In genomic region chr6:128345623-128346022, GRCm38 (mm10) we compare ENCODE assay signal across 29 mouse cellular contexts. TPM values are rescaled to one million over a fixed set of nuclear protein-coding genes. Genes with fewer than 3 reads are reported as not detected.
DNase-seq lines count a peak whose midpoint lies in the region; ATAC-seq lines count a peak whose summit lies in the region.
"Had no signal": no experiment of that assay in that cellular context is flagged by ENCODE, and none has a peak within 500 bp of the region (broad histone marks: within the 10 kb centered on the region; RNA-seq: fewer than 3 reads in every experiment).

No protein-coding gene starts in this region.

- no peak overlapping the region for H3K9ac ChIP-seq in embryonic facial prominence, embryonic 14.5 days (ENCODE audit: low read depth, low read length)
- no peak overlapping the region for H3K9ac ChIP-seq in intestine, embryonic 16.5 days (ENCODE audit: low read depth, low read length)
- no peak overlapping the region for H3K9ac ChIP-seq in kidney, embryonic 16.5 days (replicated peaks; ENCODE audit: low read length)
- H3K9ac ChIP-seq: embryonic facial prominence, embryonic 15.5 days had no signal

- WGBS in embryonic facial prominence, embryonic 14.5 days, result 84% methylated on average over 10 of the region's 10 CpGs
- 93% methylated on average over 10 of the region's 10 CpGs for WGBS in embryonic facial prominence, embryonic 10.5 days
- 87% methylated on average over 10 of the region's 10 CpGs for WGBS in intestine, embryonic 16.5 days
- 85% methylated on average over 10 of the region's 10 CpGs for WGBS in kidney, embryonic 16.5 days

- H3K4me1 ChIP-seq in embryonic facial prominence, embryonic 14.5 days (ENCODE audit: control insufficient read depth, insufficient read depth, low read length), result peaks cover 11% of the 10 kb centered on the region; the same call in 1 of the 2 replicates
- peaks cover 9% of the 10 kb centered on the region for H3K4me1 ChIP-seq in embryonic facial prominence, embryonic 10.5 days
- peaks cover 92% of the 10 kb centered on the region for H3K4me1 ChIP-seq in megakaryocyte, embryonic 14.5 days
- H3K4me1 ChIP-seq in intestine, embryonic 16.5 days (ENCODE audit: control insufficient read depth, insufficient read depth, low read length), result no peaks in the 10 kb centered on the region
- H3K4me1 ChIP-seq in kidney, embryonic 16.5 days (ENCODE audit: insufficient read depth, low read length), result 0 out of 2 replicates have a peak, but pooled peaks cover 5% of the 10 kb centered on the region

- no peaks in the 10 kb centered on the region for H3K27me3 ChIP-seq in embryonic facial prominence, embryonic 14.5 days (replicated peaks; ENCODE audit: control insufficient read depth, insufficient read depth, low read length)
- no peaks in the 10 kb centered on the region for H3K27me3 ChIP-seq in embryonic facial prominence, embryonic 10.5 days (replicated peaks; ENCODE audit: low read depth, poor library complexity, severe bottlenecking)
- H3K27me3 ChIP-seq in megakaryocyte, embryonic 14.5 days (replicated peaks), result no peaks in the 10 kb centered on the region
- H3K27me3 ChIP-seq in intestine, embryonic 16.5 days (replicated peaks; ENCODE audit: control insufficient read depth, insufficient read depth, low read length), result no peaks in the 10 kb centered on the region
- H3K27me3 ChIP-seq in kidney, embryonic 16.5 days (ENCODE audit: insufficient read depth, low read length), result no peaks in the 10 kb centered on the region
- H3K27me3 ChIP-seq: embryonic facial prominence, embryonic 15.5 days had no signal

- no peaks in the 10 kb centered on the region for H3K9me3 ChIP-seq in embryonic facial prominence, embryonic 14.5 days (ENCODE audit: control insufficient read depth, low read length)
- H3K9me3 ChIP-seq in embryonic facial prominence, embryonic 10.5 days, result no peaks in the 10 kb centered on the region
- H3K9me3 ChIP-seq in megakaryocyte, embryonic 14.5 days, result no peaks in the 10 kb centered on the region
- H3K9me3 ChIP-seq in intestine, embryonic 16.5 days (ENCODE audit: control insufficient read depth, low read length), result no peaks in the 10 kb centered on the region
- H3K9me3 ChIP-seq in kidney, embryonic 16.5 days (ENCODE audit: low read length), result no peaks in the 10 kb centered on the region
- H3K9me3 ChIP-seq: embryonic facial prominence, embryonic 15.5 days; forebrain, embryonic 10.5 days had no signal

- no peak for ATAC-seq in embryonic facial prominence, embryonic 14.5 days (ENCODE audit: low read depth)
- no peak for ATAC-seq in intestine, embryonic 16.5 days
- no peak for ATAC-seq in kidney, embryonic 16.5 days (ENCODE audit: low FRiP score, low TSS enrichment)
- ATAC-seq: forebrain, embryonic 16.5 days; hindbrain, postnatal 0 days had no signal

- no peak overlapping the region for H3K4me3 ChIP-seq in embryonic facial prominence, embryonic 14.5 days (ENCODE audit: low read depth, low read length)
- H3K4me3 ChIP-seq in embryonic facial prominence, embryonic 10.5 days, result no peak overlapping the region
- peak overlapping the region; percentile 84 for H3K4me3 ChIP-seq in megakaryocyte, embryonic 14.5 days (replicated peaks)
- H3K4me3 ChIP-seq in intestine, embryonic 16.5 days (ENCODE audit: low read length), result no peak overlapping the region
- H3K4me3 ChIP-seq in kidney, embryonic 16.5 days (ENCODE audit: low read length), result no peak overlapping the region
- H3K4me3 ChIP-seq: embryonic facial prominence, embryonic 15.5 days; forebrain, embryonic 10.5 days had no signal

- H3K4me2 ChIP-seq in embryonic facial prominence, embryonic 14.5 days (ENCODE audit: low read depth, low read length), result no peak overlapping the region
- H3K4me2 ChIP-seq in intestine, embryonic 16.5 days (ENCODE audit: low read depth, low read length), result no peak overlapping the region
- H3K4me2 ChIP-seq in kidney, embryonic 16.5 days (replicated peaks; ENCODE audit: low read depth, low read length), result no peak overlapping the region
- H3K4me2 ChIP-seq: embryonic facial prominence, embryonic 15.5 days; heart, embryonic 11.5 days had no signal

- H3K36me3 ChIP-seq in embryonic facial prominence, embryonic 14.5 days (ENCODE audit: control insufficient read depth, insufficient read depth, low read length), result peaks cover 19% of the 10 kb centered on the region
- H3K36me3 ChIP-seq in embryonic facial prominence, embryonic 10.5 days (replicated peaks), result peaks cover 49% of the 10 kb centered on the region
- peaks cover 7% of the 10 kb centered on the region for H3K36me3 ChIP-seq in megakaryocyte, embryonic 14.5 days (replicated peaks; ENCODE audit: low read length)
- no peaks in the 10 kb centered on the region for H3K36me3 ChIP-seq in intestine, embryonic 16.5 days (ENCODE audit: control insufficient read depth, insufficient read depth, low read length)
- H3K36me3 ChIP-seq in kidney, embryonic 16.5 days (ENCODE audit: insufficient read depth, low read length), result peaks cover 9% of the 10 kb centered on the region

- no peak overlapping the region for H3K27ac ChIP-seq in embryonic facial prominence, embryonic 14.5 days (replicated peaks; ENCODE audit: low read depth, low read length)
- H3K27ac ChIP-seq in embryonic facial prominence, embryonic 10.5 days (replicated peaks), result no peak overlapping the region
- no peak overlapping the region for H3K27ac ChIP-seq in intestine, embryonic 16.5 days (ENCODE audit: low read length)
- H3K27ac ChIP-seq in kidney, embryonic 16.5 days (ENCODE audit: low read length), result no peak overlapping the region
- H3K27ac ChIP-seq: embryonic facial prominence, embryonic 15.5 days; forebrain, embryonic 10.5 days; hindbrain, postnatal 0 days had no signal

- peak; percentile 39 for DNase-seq in embryonic facial prominence, embryonic 14.5 days (ENCODE audit: low spot score)
- DNase-seq in embryonic facial prominence, embryonic 10.5 days (ENCODE audit: low spot score), result no peak
- peak; percentile 55 for DNase-seq in MEL-GATA-1-ER (ENCODE audit: extremely low read depth, low read depth)
- no peak for DNase-seq in cerebellum, postnatal 4 days (ENCODE audit: low spot score in 2 of 2)
- DNase-seq: cerebellum, adult 11-12 months; cerebellum, postnatal 14 days; embryo, embryonic 11 days; gastrocnemius, postnatal 10 days; heart, adult 11 months; kidney, adult 11 months; kidney, postnatal 10 days; lung, adult 18-20 months; lung, postnatal 10 days; midbrain, embryonic 14.5 days had no signal

RNA-seq across cellular contexts. Expression of gene Tulp3, which starts 10.0 kb away (rescaled TPM):
- 20.7 and 21.9 TPM in 2 replicates for polyA plus RNA-seq in embryonic facial prominence, embryonic 14.5 days (2014; fragmentation: Nextera tagmentation; extraction: Ambion mirVana)
- polyA plus RNA-seq in embryonic facial prominence, embryonic 10.5 days (2016; fragmentation: Nextera tagmentation; extraction: Ambion mirVana), result 22.2 and 23.4 TPM in 2 replicates
- 2.8 TPM in 1 of 2 replicates, not detected in the other for polyA plus RNA-seq in megakaryocyte, embryonic 14.5 days (2012; ENCODE audit: insufficient read depth, low replicate concordance)
- polyA plus RNA-seq in intestine, embryonic 16.5 days (2015; fragmentation: Nextera tagmentation; extraction: Ambion mirVana), result 10.1 and 11.3 TPM in 2 replicates
- 24.1 and 28.4 TPM in 2 replicates for polyA plus RNA-seq in kidney, embryonic 16.5 days (2015; fragmentation: Nextera tagmentation; extraction: Ambion mirVana)

RNA-seq across cellular contexts. Expression of gene Rhno1, which starts 17.1 kb away (rescaled TPM):
- polyA plus RNA-seq in embryonic facial prominence, embryonic 14.5 days (2014; fragmentation: Nextera tagmentation; extraction: Ambion mirVana), result 87.0 and 109 TPM in 2 replicates
- 191 and 193 TPM in 2 replicates for polyA plus RNA-seq in embryonic facial prominence, embryonic 10.5 days (2016; fragmentation: Nextera tagmentation; extraction: Ambion mirVana)
- 24.9 and 30.5 TPM in 2 replicates for polyA plus RNA-seq in megakaryocyte, embryonic 14.5 days (2012; ENCODE audit: insufficient read depth, low replicate concordance)
- 85.9 and 95.7 TPM in 2 replicates for polyA plus RNA-seq in intestine, embryonic 16.5 days (2015; fragmentation: Nextera tagmentation; extraction: Ambion mirVana)
- polyA plus RNA-seq in kidney, embryonic 16.5 days (2015; fragmentation: Nextera tagmentation; extraction: Ambion mirVana), result 121 and 131 TPM in 2 replicates

RNA-seq across cellular contexts. Expression of gene Foxm1, which starts 17.1 kb away (rescaled TPM):
- polyA plus RNA-seq in embryonic facial prominence, embryonic 14.5 days (2014; fragmentation: Nextera tagmentation; extraction: Ambion mirVana), result 26.3 and 29.3 TPM in 2 replicates
- 63.0 and 68.7 TPM in 2 replicates for polyA plus RNA-seq in embryonic facial prominence, embryonic 10.5 days (2016; fragmentation: Nextera tagmentation; extraction: Ambion mirVana)
- polyA plus RNA-seq in megakaryocyte, embryonic 14.5 days (2012; ENCODE audit: insufficient read depth, low replicate concordance), result 14.7 and 19.2 TPM in 2 replicates
- polyA plus RNA-seq in intestine, embryonic 16.5 days (2015; fragmentation: Nextera tagmentation; extraction: Ambion mirVana), result 21.2 and 21.8 TPM in 2 replicates
- polyA plus RNA-seq in kidney, embryonic 16.5 days (2015; fragmentation: Nextera tagmentation; extraction: Ambion mirVana), result 31.3 and 38.3 TPM in 2 replicates

RNA-seq across cellular contexts. Expression of gene Tex52, which starts 29.6 kb away (rescaled TPM):
- polyA plus RNA-seq in embryonic facial prominence, embryonic 14.5 days (2014; fragmentation: Nextera tagmentation; extraction: Ambion mirVana), result 1.1 and 1.7 TPM in 2 replicates
- 0.18 and 0.55 TPM in 2 replicates for polyA plus RNA-seq in embryonic facial prominence, embryonic 10.5 days (2016; fragmentation: Nextera tagmentation; extraction: Ambion mirVana)
- 0.18 TPM in 1 of 2 replicates, not detected in the other for polyA plus RNA-seq in megakaryocyte, embryonic 14.5 days (2012; ENCODE audit: insufficient read depth, low replicate concordance)
- 0.22 TPM in 1 of 2 replicates, not detected in the other for polyA plus RNA-seq in intestine, embryonic 16.5 days (2015; fragmentation: Nextera tagmentation; extraction: Ambion mirVana)
- 0.21 and 0.35 TPM in 2 replicates for polyA plus RNA-seq in kidney, embryonic 16.5 days (2015; fragmentation: Nextera tagmentation; extraction: Ambion mirVana)
- polyA plus RNA-seq: heart, postnatal 0 days; liver, adult 2 months; small intestine, adult 2 months had no signal

RNA-seq across cellular contexts. Expression of gene Gm44596, which starts 29.7 kb away (rescaled TPM):
- not detected in 2 replicates for polyA plus RNA-seq in embryonic facial prominence, embryonic 14.5 days (2014; fragmentation: Nextera tagmentation; extraction: Ambion mirVana)
- polyA plus RNA-seq in embryonic facial prominence, embryonic 10.5 days (2016; fragmentation: Nextera tagmentation; extraction: Ambion mirVana), result not detected in 2 replicates
- not detected in 2 replicates for polyA plus RNA-seq in megakaryocyte, embryonic 14.5 days (2012; ENCODE audit: insufficient read depth, low replicate concordance)
- polyA plus RNA-seq in intestine, embryonic 16.5 days (2015; fragmentation: Nextera tagmentation; extraction: Ambion mirVana), result not detected in 2 replicates
- not detected in 2 replicates for polyA plus RNA-seq in kidney, embryonic 16.5 days (2015; fragmentation: Nextera tagmentation; extraction: Ambion mirVana)
- polyA plus RNA-seq: embryonic facial prominence, embryonic 15.5 days; forebrain, embryonic 10.5 days; forebrain, embryonic 16.5 days; heart, embryonic 11.5 days; heart, postnatal 0 days; hindbrain, embryonic 11.5 days; hindbrain, postnatal 0 days; limb, embryonic 11.5 days; liver, adult 2 months; midbrain, embryonic 14.5 days; neural tube, embryonic 14.5 days; small intestine, adult 2 months; thymus, postnatal 0 days had no signal

Comparison
In these comparisons a context has a peak if more than half of its experiments do, and no peak if none do; other contexts are left out.
1. DNase-seq: peak in embryonic facial prominence, embryonic 14.5 days (single experiment) and MEL-GATA-1-ER (single experiment); none in embryonic facial prominence, embryonic 10.5 days (single experiment) and cerebellum, postnatal 4 days (0 of 2).